Mouse (Mus musculus) liver, embryonic 12.5 days (tissue): Measurements from ENCODE around the gene Fuca2. TPM values are rescaled to one million over a fixed set of nuclear protein-coding genes. Genes with fewer than 3 reads are reported as not detected.

Source experiments
- polyA plus RNA-seq: library from polyadenylated mRNA; unstranded; fragments of >200 nt; fragmentation: Nextera tagmentation; extraction: Ambion mirVana; gene quantifications from 2 replicates; pipeline ENCODE4 v1.2.1, GENCODE M21; 2016

The Fuca2 gene
- polyA plus RNA-seq, 1 experiment from 2014 or later, result 57.7 TPM

Other genes starting within 250 kb of the Fuca2 start
- 9.8 and 10.4 TPM in 2 replicates for gene Phactr2, start 25.1 kb upstream of the Fuca2 start, polyA plus RNA-seq
- 3.7 and 4.0 TPM in 2 replicates for gene Adat2, start 53.4 kb downstream of the Fuca2 start, polyA plus RNA-seq
- 12.4 and 14.2 TPM in 2 replicates for gene Pex3, start 53.6 kb downstream of the Fuca2 start, polyA plus RNA-seq